ENCODE assay signal across 20 mouse cellular contexts in genomic region chr1:138513982-138514381, GRCm38 (mm10).
"Had no signal": no experiment of that assay in that cellular context is flagged by ENCODE, and none has a peak within 500 bp of the region (broad histone marks: within the 10 kb centered on the region; RNA-seq: fewer than 3 reads in every experiment).

No protein-coding gene starts in this region.

- H3K9ac ChIP-seq: intestine, embryonic 15.5 days; limb, embryonic 12.5 days; limb, embryonic 15.5 days; liver, embryonic 14.5 days; lung, embryonic 15.5 days; midbrain, embryonic 12.5 days; midbrain, embryonic 15.5 days; neural tube, embryonic 12.5 days; neural tube, embryonic 15.5 days had no signal

- H3K9me3 ChIP-seq: intestine, embryonic 15.5 days; limb, embryonic 12.5 days; limb, embryonic 15.5 days; lung, embryonic 15.5 days; midbrain, embryonic 12.5 days; midbrain, embryonic 15.5 days; neural tube, embryonic 12.5 days; neural tube, embryonic 15.5 days had no signal

- H3K27me3 ChIP-seq: intestine, embryonic 15.5 days; limb, embryonic 12.5 days; limb, embryonic 15.5 days; lung, embryonic 15.5 days; midbrain, embryonic 12.5 days; midbrain, embryonic 15.5 days; neural tube, embryonic 12.5 days; neural tube, embryonic 15.5 days had no signal

- H3K27ac ChIP-seq: intestine, embryonic 15.5 days; limb, embryonic 12.5 days; limb, embryonic 15.5 days; liver, embryonic 14.5 days; lung, embryonic 15.5 days; macrophage; midbrain, embryonic 12.5 days; midbrain, embryonic 15.5 days; neural tube, embryonic 12.5 days; neural tube, embryonic 15.5 days; stomach, postnatal 0 days had no signal

- H3K4me3 ChIP-seq: intestine, embryonic 15.5 days; limb, embryonic 12.5 days; limb, embryonic 15.5 days; lung, embryonic 15.5 days; midbrain, embryonic 12.5 days; midbrain, embryonic 15.5 days; neural tube, embryonic 12.5 days; neural tube, embryonic 15.5 days had no signal

- H3K4me1 ChIP-seq: intestine, embryonic 15.5 days; neural tube, embryonic 12.5 days; neural tube, embryonic 15.5 days had no signal

- H3K4me2 ChIP-seq: intestine, embryonic 15.5 days; limb, embryonic 12.5 days; limb, embryonic 15.5 days; lung, embryonic 15.5 days; midbrain, embryonic 12.5 days; midbrain, embryonic 15.5 days; neural tube, embryonic 12.5 days; neural tube, embryonic 15.5 days had no signal

- ATAC-seq: hindbrain, embryonic 16.5 days; intestine, embryonic 15.5 days; midbrain, embryonic 15.5 days had no signal

- H3K36me3 ChIP-seq: intestine, embryonic 15.5 days; limb, embryonic 12.5 days; limb, embryonic 15.5 days; lung, embryonic 15.5 days; midbrain, embryonic 12.5 days; midbrain, embryonic 15.5 days; neural tube, embryonic 12.5 days; neural tube, embryonic 15.5 days had no signal

- DNase-seq: left cerebral cortex, postnatal 4 days; lung, adult 18-20 months; right cerebral cortex, adult 18-20 months; right cerebral cortex, postnatal 14 days; right cerebral cortex, postnatal 4 days; thymus, adult 2 months; thymus, postnatal 14 days; thymus, postnatal 4 days had no signal
